In the genomic region with DNA sequence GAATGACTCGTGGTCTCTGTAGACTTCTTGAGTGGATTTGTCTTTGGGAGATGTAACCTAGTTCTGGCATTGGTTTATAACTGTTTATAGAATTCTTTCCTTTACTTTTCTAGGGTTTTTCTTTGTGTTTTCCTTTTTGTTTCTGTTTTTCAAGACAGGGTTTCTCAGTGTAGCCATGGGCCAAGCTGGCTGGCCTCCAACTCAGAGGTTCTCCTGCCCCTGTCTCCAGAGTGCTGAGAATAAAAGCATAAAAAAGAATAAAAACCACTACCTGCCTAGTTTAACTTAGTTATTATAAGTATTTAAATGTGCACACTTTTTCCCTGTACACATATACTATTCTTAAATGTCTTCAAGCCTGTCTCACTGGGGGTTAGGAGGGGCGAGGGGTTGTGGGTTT, we compare ENCODE assay signal across 11 mouse cellular contexts. TPM values are rescaled to one million over a fixed set of nuclear protein-coding genes. Genes with fewer than 3 reads are reported as not detected.
DNase-seq lines count a peak whose midpoint lies in the region; ATAC-seq and TF ChIP-seq lines count a peak whose summit lies in the region.
"Had no signal": no experiment of that assay in that cellular context is flagged by ENCODE, and none has a peak within 500 bp of the region (broad histone marks: within the 10 kb centered on the region; RNA-seq: fewer than 3 reads in every experiment).

No protein-coding gene starts in this region.

- no peak for ATAC-seq in heart, embryonic 11.5 days (replicated peaks; ENCODE audit: insufficient number of reproducible peaks, low FRiP score, low TSS enrichment)
- ATAC-seq in limb, embryonic 15.5 days (ENCODE audit: insufficient number of reproducible peaks, low FRiP score, low TSS enrichment, low read depth), result no peak

- peak overlapping the region; percentile 66; the same call in 1 of the 2 replicates for H3K4me3 ChIP-seq in heart, embryonic 11.5 days (ENCODE audit: low read depth, low read length)
- H3K4me3 ChIP-seq in testis, adult 2 months (ENCODE audit: control insufficient read depth, low read depth, low read length), result peak overlapping the region; percentile 30; the same call in 1 of the 2 replicates
- H3K4me3 ChIP-seq in limb, embryonic 15.5 days, result peak overlapping the region; percentile 73
- H3K4me3 ChIP-seq: heart, adult 2 months; left cerebral cortex, adult 2 months had no signal

- intact Hi-C loops in heart, postnatal 10 days (cut with DNase I), result no loop called here
- intact Hi-C loops in left cerebral cortex, postnatal 25 days (cut with DNase I), result no loop called here

- no peak for DNase-seq in heart, postnatal 10 days
- no peak for DNase-seq in testis, postnatal 14 days (ENCODE audit: low spot score)
- no peak for DNase-seq in left cerebral cortex, postnatal 25 days (ENCODE audit: low spot score in 2 of 2)
- DNase-seq in spleen, adult 12 weeks (ENCODE audit: low spot score), result no peak
- no peak for DNase-seq in right cerebral cortex, postnatal 25 days
- DNase-seq: adrenal gland, adult 2 months; heart, adult 2 months had no signal

- TF ChIP-seq POLR2A in testis, adult 2 months (IDR thresholded peaks at IDR 0.05; ENCODE audit: control insufficient read depth, low read depth, low read length), result no peak

- H3K4me2 ChIP-seq in heart, embryonic 11.5 days, result peak overlapping the region; percentile 66
- peak overlapping the region; percentile 55 for H3K4me2 ChIP-seq in limb, embryonic 15.5 days

- WGBS in heart, embryonic 11.5 days (ENCODE audit: insufficient replicate concordance), result 80% methylated on average over 2 of the region's 2 CpGs
- 87% methylated on average over 2 of the region's 2 CpGs for WGBS in limb, embryonic 15.5 days

- no peak overlapping the region for H3K27ac ChIP-seq in heart, embryonic 11.5 days (ENCODE audit: low read depth, low read length)
- H3K27ac ChIP-seq in testis, adult 2 months (ENCODE audit: control insufficient read depth, insufficient read depth, low read depth, low read length), result no peak overlapping the region
- H3K27ac ChIP-seq in limb, embryonic 15.5 days, result no peak overlapping the region
- H3K27ac ChIP-seq: heart, adult 2 months; left cerebral cortex, adult 2 months had no signal

- no peaks in the 10 kb centered on the region for H3K9me3 ChIP-seq in heart, embryonic 11.5 days (replicated peaks; ENCODE audit: control insufficient read depth, low read length)
- no peaks in the 10 kb centered on the region for H3K9me3 ChIP-seq in limb, embryonic 15.5 days

- no peak for TF ChIP-seq CTCF in testis, adult 2 months (IDR thresholded peaks at IDR 0.05; ENCODE audit: control insufficient read depth, insufficient read depth, insufficient replicate concordance, low read depth, low read length)

- no peaks in the 10 kb centered on the region for H3K27me3 ChIP-seq in heart, embryonic 11.5 days (ENCODE audit: control insufficient read depth, insufficient read depth, low read length)
- no peaks in the 10 kb centered on the region for H3K27me3 ChIP-seq in testis, adult 2 months (ENCODE audit: control insufficient read depth, insufficient read depth, low read length)
- H3K27me3 ChIP-seq in limb, embryonic 15.5 days, result no peaks in the 10 kb centered on the region

- peaks cover 20% of the 10 kb centered on the region for H3K36me3 ChIP-seq in heart, embryonic 11.5 days (ENCODE audit: control insufficient read depth, insufficient read depth, low read length)
- peaks cover 1% of the 10 kb centered on the region for H3K36me3 ChIP-seq in testis, adult 2 months (ENCODE audit: control insufficient read depth, insufficient read depth, low read length)
- H3K36me3 ChIP-seq in limb, embryonic 15.5 days, result peaks cover 37% of the 10 kb centered on the region

- H3K9ac ChIP-seq in heart, embryonic 11.5 days (ENCODE audit: low read depth, low read length), result no peak overlapping the region
- no peak overlapping the region for H3K9ac ChIP-seq in limb, embryonic 15.5 days

- peaks cover 11% of the 10 kb centered on the region for H3K4me1 ChIP-seq in heart, embryonic 11.5 days (ENCODE audit: control insufficient read depth, insufficient read depth, low read length)
- no peaks in the 10 kb centered on the region for H3K4me1 ChIP-seq in testis, adult 2 months (ENCODE audit: control insufficient read depth, insufficient read depth, low read length)
- peaks cover 26% of the 10 kb centered on the region for H3K4me1 ChIP-seq in limb, embryonic 15.5 days

RNA-seq across cellular contexts. Expression of a gene that starts 1.7 kb away (rescaled TPM):
- polyA plus RNA-seq in heart, embryonic 11.5 days (2014; fragmentation: Nextera tagmentation; extraction: Ambion mirVana), result 17.0 and 18.0 TPM in 2 replicates
- total RNA-seq in heart, postnatal 10 days (2021), result 10 to 100 TPM; 10.9 to 11.5 TPM
- 9.2 and 9.6 TPM in 2 replicates for polyA plus RNA-seq in testis, adult 2 months (2012; rRNA removed)
- 18.7 and 18.8 TPM in 2 replicates for polyA plus RNA-seq in limb, embryonic 15.5 days (2015; fragmentation: Nextera tagmentation; extraction: Ambion mirVana)
- 10 to 100 TPM; 11.2 to 12.5 TPM for total RNA-seq in left cerebral cortex, postnatal 25 days (2021)

RNA-seq across cellular contexts. Expression of a gene that starts 1.9 kb away (rescaled TPM):
- 101 and 103 TPM in 2 replicates for polyA plus RNA-seq in heart, embryonic 11.5 days (2014; fragmentation: Nextera tagmentation; extraction: Ambion mirVana)
- total RNA-seq in heart, postnatal 10 days (2021), result 10 to 100 TPM; 47.3 to 58.5 TPM
- polyA plus RNA-seq in testis, adult 2 months (2012; rRNA removed), result 16.0 and 19.2 TPM in 2 replicates
- polyA plus RNA-seq in limb, embryonic 15.5 days (2015; fragmentation: Nextera tagmentation; extraction: Ambion mirVana), result 156 and 159 TPM in 2 replicates
- 10 to 100 TPM; 43.8 to 45.0 TPM for total RNA-seq in left cerebral cortex, postnatal 25 days (2021)

RNA-seq across cellular contexts. Expression of a gene that starts 24.7 kb away (rescaled TPM):
- polyA plus RNA-seq in heart, embryonic 11.5 days (2014; fragmentation: Nextera tagmentation; extraction: Ambion mirVana), result not detected in 2 replicates
- not detected for total RNA-seq in heart, postnatal 10 days (2021)
- 4.2 and 4.3 TPM in 2 replicates for polyA plus RNA-seq in testis, adult 2 months (2012; rRNA removed)
- polyA plus RNA-seq in limb, embryonic 15.5 days (2015; fragmentation: Nextera tagmentation; extraction: Ambion mirVana), result not detected in 2 replicates
- not detected for total RNA-seq in left cerebral cortex, postnatal 25 days (2021)
- total RNA-seq: heart, adult 2 months; left cerebral cortex, adult 2 months had no signal
- polyA plus RNA-seq: heart, adult 2 months had no signal

RNA-seq across cellular contexts. Expression of a gene that starts 49.8 kb away (rescaled TPM):
- 39.0 and 48.7 TPM in 2 replicates for polyA plus RNA-seq in heart, embryonic 11.5 days (2014; fragmentation: Nextera tagmentation; extraction: Ambion mirVana)
- total RNA-seq in heart, postnatal 10 days (2021), result 10 to 100 TPM; 31.3 to 31.8 TPM
- 14.4 and 18.1 TPM in 2 replicates for polyA plus RNA-seq in testis, adult 2 months (2012; rRNA removed)
- polyA plus RNA-seq in limb, embryonic 15.5 days (2015; fragmentation: Nextera tagmentation; extraction: Ambion mirVana), result 53.0 and 54.6 TPM in 2 replicates
- 10 to 100 TPM; 17.7 to 19.2 TPM for total RNA-seq in left cerebral cortex, postnatal 25 days (2021)

RNA-seq across cellular contexts. Expression of a gene that starts 50.0 kb away (rescaled TPM):
- polyA plus RNA-seq in heart, embryonic 11.5 days (2014; fragmentation: Nextera tagmentation; extraction: Ambion mirVana), result 15.9 and 17.6 TPM in 2 replicates
- total RNA-seq in heart, postnatal 10 days (2021), result 10 to 100 TPM; 25.5 to 25.8 TPM
- 6.1 and 6.5 TPM in 2 replicates for polyA plus RNA-seq in testis, adult 2 months (2012; rRNA removed)
- 28.4 and 29.0 TPM in 2 replicates for polyA plus RNA-seq in limb, embryonic 15.5 days (2015; fragmentation: Nextera tagmentation; extraction: Ambion mirVana)
- total RNA-seq in left cerebral cortex, postnatal 25 days (2021), result 10 to 100 TPM; 33.1 to 35.9 TPM
